Mouse (Mus musculus): ENCODE results near the gene Lrrk1. TPM values are rescaled to one million over a fixed set of nuclear protein-coding genes. Genes with fewer than 3 reads are reported as not detected.
"Not testable (repeated sequence)": the region's sequence is repeated elsewhere in the genome, so short reads cannot be mapped to it uniquely, and the experiment has no call there.

Gene Lrrk1
- polyA plus RNA-seq, 1 experiment from 2014 or later, result 3.7 TPM

DNA sequence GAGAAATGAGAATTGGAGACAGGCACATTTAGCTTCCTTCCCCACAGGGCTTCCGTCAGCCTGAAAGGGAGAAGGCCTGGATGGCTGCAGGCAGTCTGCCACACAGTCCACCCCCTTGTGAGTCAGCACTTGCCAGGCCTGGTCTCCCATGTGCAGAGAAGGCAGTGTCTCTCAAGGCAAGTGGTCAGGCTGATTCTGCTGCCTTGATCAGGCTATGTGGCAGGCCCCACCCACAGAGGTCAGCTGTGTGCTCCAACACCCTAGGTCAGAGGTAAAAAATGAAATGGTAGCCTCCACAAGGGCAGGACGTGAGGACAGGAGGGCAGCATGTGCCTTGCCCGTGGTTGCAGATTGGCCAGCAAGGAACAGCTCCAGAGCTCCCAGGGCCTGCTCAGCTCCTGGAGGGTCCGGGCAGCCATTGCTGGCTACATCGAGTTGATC is 188.7 kb downstream of the Lrrk1 start:
- Histone ChIP-seq H3K9me3 (no peaks in the 10 kb centered on the region), H3K4me2 (no peak overlapping the region), H3K9ac (no peak overlapping the region), H3K36me3 (replicated peaks) (no peaks in the 10 kb centered on the region), H3K4me3 (replicated peaks) (no peak overlapping the region), H3K27me3 (no peaks in the 10 kb centered on the region), H3K4me1 (peaks cover 10% of the 10 kb centered on the region), H3K27ac (0 out of 2 replicates have a peak overlapping the region, but pooled peaks have one; percentile 31)
- 76% methylated on average over 5 of the region's 5 CpGs for WGBS
- no peak for ATAC-seq (ENCODE audit: low FRiP score)

DNA sequence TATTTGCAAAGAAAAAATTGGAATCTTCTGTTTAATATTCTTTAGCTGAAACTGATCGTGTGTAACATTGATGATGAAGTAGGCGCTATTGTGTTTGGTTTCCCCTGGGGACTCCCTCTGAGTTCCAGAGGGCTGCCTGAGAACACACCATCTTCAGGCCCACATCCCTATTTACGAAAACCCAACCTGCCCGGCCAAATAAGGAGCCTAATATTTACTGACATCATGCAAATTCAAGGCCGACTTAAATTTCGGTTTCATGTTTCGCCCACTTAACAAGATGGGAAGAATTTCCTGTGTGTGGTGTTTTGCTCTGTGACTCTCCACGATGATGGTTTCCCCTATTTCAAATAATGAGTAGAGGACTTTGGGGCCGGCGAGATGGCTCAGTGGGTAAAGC is 189.7 kb downstream of the Lrrk1 start:
- H3K4me2 ChIP-seq, result no peak overlapping the region
- 90% methylated on average over 10 of the region's 10 CpGs for WGBS

DNA sequence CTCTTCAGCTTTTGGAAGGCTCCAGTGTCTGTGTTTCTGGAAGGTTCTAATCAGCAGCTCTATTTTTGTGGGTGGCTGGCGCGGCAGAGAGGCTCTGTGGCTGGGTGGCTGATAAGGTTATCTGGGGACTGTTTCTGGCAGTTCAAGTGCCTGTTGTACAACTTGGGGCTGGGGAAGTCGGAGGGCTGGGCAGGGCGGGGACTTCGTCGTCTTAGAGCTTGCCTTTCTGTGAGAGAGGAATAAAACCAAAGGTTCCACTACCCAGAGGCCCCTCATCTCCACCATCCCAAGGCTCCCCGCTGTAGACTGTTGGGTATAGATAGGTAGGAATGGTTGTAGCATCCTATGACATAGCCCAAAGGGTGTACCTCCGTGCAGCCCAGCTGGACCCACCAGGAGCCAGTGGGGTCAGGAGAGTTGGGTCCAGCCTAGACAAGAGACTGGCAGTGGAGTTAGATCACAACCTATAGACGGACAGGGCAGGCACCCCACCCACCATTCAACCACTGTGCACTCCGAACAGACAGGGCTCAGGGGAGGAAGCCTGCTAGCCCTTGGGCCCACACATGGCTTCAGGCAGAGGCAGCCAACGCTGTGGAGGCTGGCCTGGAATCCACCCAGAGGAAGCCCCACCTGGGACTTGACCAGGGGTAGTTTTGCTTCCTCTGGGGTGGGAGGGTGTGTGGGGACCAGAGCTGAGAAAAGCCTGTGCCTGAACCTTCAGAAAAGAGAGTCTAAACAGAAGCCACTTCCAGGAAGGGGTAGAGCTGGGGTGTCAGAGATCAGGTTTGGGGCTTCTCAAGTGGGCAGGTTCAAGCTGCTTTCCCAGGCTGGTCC is 191.3 kb downstream of the Lrrk1 start:
- Histone ChIP-seq H3K4me1 (peaks cover 10% of the 10 kb centered on the region), H3K27me3 (no peaks in the 10 kb centered on the region), H3K9ac (no peak overlapping the region), H3K4me3 (replicated peaks) (no peak overlapping the region), H3K9me3 (no peaks in the 10 kb centered on the region), H3K4me2 (no peak overlapping the region), H3K36me3 (replicated peaks) (no peaks in the 10 kb centered on the region), H3K27ac (no peak overlapping the region)
- WGBS, result 83% methylated on average over 11 of the region's 11 CpGs
- ATAC-seq (ENCODE audit: low FRiP score), result no peak

More for the DNA sequence above, 189.7 kb downstream of the Lrrk1 start:
- Histone ChIP-seq H3K4me1 (peaks cover 10% of the 10 kb centered on the region), H3K4me3 (replicated peaks) (no peak overlapping the region), H3K27me3 (no peaks in the 10 kb centered on the region), H3K9ac (no peak overlapping the region), H3K27ac (no peak overlapping the region), H3K9me3 (no peaks in the 10 kb centered on the region), H3K36me3 (replicated peaks) (no peaks in the 10 kb centered on the region)
- ATAC-seq (ENCODE audit: low FRiP score), result no peak

DNA sequence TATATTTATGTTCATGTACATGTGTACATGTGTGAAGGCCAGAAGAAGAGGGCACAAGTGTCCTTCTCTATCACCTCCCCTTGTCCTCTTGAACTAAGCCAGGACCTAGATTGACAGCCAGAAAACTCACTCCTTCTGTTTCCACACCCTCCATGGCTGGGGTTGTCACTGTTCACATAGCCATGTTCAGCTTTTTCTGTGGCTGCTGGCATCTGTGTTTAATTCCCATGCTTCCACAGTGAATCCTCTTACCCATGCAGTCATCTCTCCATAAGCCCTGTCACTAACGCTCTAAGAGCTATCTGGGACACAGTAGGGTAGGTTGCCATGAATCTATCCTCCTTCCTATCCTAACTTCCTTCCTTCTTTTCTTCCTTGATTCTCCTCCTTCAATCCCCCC is 192.3 kb downstream of the Lrrk1 start:
- Histone ChIP-seq H3K4me3 (replicated peaks) (no peak overlapping the region), H3K27me3 (no peaks in the 10 kb centered on the region), H3K36me3 (replicated peaks) (no peaks in the 10 kb centered on the region), H3K27ac (no peak overlapping the region), H3K9ac (no peak overlapping the region), H3K9me3 (no peaks in the 10 kb centered on the region), H3K4me1 (peaks cover 7% of the 10 kb centered on the region), H3K4me2 (no peak overlapping the region)
- WGBS, result 86% methylated on average over 1 of the region's 1 CpGs
- ATAC-seq (ENCODE audit: low FRiP score), result no peak

DNA sequence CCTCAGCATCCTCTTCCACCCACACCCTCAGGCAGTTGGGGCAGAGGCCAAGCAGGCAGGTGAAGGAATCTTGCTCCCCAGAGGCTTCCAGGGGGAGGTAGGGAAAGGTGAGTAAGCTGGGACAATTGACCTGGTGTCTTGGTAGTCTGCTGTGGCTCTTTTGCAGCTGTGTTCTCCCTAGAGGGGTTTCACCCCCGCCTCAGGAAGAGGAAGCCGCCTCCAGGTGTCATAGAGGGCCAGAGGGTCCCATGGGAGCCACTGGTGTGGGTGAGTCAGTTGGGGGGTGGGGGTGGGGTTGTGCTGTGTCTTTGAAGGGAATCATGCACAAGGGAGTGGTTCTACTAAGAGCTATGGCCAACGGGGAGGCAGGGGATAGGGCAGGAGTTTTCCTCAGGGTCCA is 193.6 kb downstream of the Lrrk1 start:
- Histone ChIP-seq H3K4me1 (peaks cover 6% of the 10 kb centered on the region; the same call in 1 of the 2 replicates), H3K4me2 (no peak overlapping the region), H3K27ac (no peak overlapping the region), H3K9ac (no peak overlapping the region), H3K9me3 (no peaks in the 10 kb centered on the region), H3K36me3 (replicated peaks) (no peaks in the 10 kb centered on the region), H3K27me3 (no peaks in the 10 kb centered on the region), H3K4me3 (replicated peaks) (no peak overlapping the region)
- WGBS, result 84% methylated on average over 3 of the region's 3 CpGs
- no peak for ATAC-seq (ENCODE audit: low FRiP score)

DNA sequence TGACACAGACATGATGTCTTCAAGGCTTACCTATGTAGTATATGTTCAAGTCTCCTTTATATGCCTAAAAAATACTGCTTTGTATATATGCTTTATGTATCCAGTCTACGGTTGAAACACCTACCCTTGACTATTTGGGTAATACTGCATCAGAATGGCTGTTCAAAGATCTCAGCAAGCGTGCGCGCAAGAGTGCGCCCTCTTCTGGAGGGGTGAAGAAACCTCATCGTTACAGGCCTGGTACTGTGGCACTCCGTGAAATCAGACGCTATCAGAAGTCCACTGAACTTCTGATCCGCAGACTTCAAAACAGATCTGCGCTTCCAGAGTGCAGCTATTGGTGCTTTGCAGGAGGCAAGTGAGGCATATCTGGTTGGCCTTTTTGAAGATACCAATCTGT is 197.8 kb downstream of the Lrrk1 start:
- H3K4me2 ChIP-seq; H3K36me3 ChIP-seq (replicated peaks): not testable (repeated sequence)

DNA sequence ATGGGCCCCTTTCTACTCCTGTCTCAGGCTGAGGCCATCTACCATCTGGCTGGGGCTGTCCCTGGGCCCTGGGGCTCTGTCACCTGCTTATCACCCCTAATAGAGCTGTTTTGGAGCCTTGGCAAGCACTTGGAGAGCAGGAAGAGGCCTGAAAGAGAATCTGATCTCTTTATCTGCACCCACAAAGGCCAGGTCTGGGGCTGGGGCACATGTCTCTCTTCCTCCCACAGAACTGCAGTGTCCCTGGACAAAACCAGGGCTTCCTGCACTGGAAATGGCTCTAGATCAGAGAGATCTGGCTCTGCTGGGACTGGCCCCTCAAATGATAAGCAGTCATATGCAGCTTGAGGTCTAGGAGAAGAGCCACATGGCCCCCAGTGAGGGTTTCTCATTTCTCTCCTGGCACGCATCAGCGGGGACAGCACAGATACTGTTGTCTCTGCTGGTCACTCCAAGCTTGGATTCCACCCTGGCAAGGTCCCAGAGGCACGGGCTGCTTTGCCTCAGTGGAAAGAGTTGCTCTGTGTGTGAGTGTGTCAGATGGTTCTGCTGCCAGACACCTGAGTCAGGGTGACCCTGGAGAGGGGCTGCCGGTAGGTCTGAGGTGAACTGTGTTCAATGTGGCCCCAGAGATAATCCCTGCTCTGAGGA is 200.4 kb downstream of the Lrrk1 start:
- Histone ChIP-seq H3K9ac (no peak overlapping the region), H3K27me3 (no peaks in the 10 kb centered on the region), H3K9me3 (no peaks in the 10 kb centered on the region), H3K4me1 (no peaks in the 10 kb centered on the region), H3K4me2 (no peak overlapping the region), H3K36me3 (replicated peaks) (no peaks in the 10 kb centered on the region), H3K4me3 (replicated peaks) (no peak overlapping the region), H3K27ac (no peak overlapping the region)
- WGBS, result 84% methylated on average over 4 of the region's 4 CpGs
- no peak for ATAC-seq (ENCODE audit: low FRiP score)

More for the DNA sequence above, 197.8 kb downstream of the Lrrk1 start:
- 86% methylated on average over 10 of the region's 10 CpGs for WGBS
- H3K4me3 ChIP-seq (replicated peaks); ATAC-seq (ENCODE audit: low FRiP score); H3K4me1 ChIP-seq; H3K27ac ChIP-seq; H3K9me3 ChIP-seq; H3K9ac ChIP-seq; H3K27me3 ChIP-seq: not testable (repeated sequence)

DNA sequence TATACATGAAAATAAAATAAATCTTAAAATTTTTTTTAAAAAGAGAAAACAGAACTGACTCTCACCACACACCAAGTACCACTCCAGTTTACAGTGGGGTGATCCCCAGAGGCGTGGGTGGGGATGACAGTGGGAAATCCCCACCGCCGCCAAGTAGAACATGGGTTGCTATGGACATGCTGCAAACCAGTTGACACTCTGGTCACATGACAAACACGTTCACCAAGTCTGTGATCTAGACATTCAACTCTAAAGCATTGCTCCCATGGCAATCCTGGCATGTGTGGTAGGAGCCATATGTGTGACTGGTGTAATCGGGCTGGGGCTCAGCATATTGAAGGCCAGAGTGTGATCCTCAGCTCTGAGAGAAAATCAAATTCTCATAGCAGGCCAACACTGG is 202.8 kb downstream of the Lrrk1 start:
- 90% methylated on average over 5 of the region's 5 CpGs for WGBS
- Histone ChIP-seq H3K4me1 (no peaks in the 10 kb centered on the region), H3K36me3 (replicated peaks) (no peaks in the 10 kb centered on the region), H3K27me3 (no peaks in the 10 kb centered on the region), H3K4me3 (replicated peaks) (no peak overlapping the region), H3K4me2 (no peak overlapping the region), H3K9ac (no peak overlapping the region), H3K9me3 (no peaks in the 10 kb centered on the region), H3K27ac (no peak overlapping the region)
- ATAC-seq (ENCODE audit: low FRiP score), result no peak

DNA sequence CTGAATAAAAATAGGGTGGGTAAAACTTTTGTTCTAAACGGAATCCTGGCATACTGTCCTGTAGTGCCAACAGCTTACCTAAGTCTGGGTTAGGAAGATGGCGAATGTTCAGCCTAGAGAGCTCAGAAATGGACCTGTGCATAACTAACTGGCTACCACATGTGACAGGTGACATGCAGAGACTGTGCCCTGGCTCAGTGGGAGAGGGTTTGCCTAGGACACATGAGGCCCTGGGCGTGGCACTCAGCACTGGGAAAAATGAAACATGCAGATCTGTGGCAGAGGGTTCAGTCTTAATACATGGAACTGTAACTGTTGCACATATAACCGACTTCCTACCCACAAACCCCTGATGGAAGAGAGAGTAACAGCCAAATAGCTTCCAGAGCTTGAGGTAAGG is 204.1 kb downstream of the Lrrk1 start:
- Histone ChIP-seq H3K9ac (no peak overlapping the region), H3K4me3 (replicated peaks) (no peak overlapping the region), H3K27ac (no peak overlapping the region), H3K4me2 (no peak overlapping the region), H3K4me1 (no peaks in the 10 kb centered on the region), H3K9me3 (no peaks in the 10 kb centered on the region), H3K36me3 (replicated peaks) (no peaks in the 10 kb centered on the region), H3K27me3 (no peaks in the 10 kb centered on the region)
- ATAC-seq (ENCODE audit: low FRiP score), result no peak
- WGBS, result 83% methylated on average over 4 of the region's 4 CpGs

DNA sequence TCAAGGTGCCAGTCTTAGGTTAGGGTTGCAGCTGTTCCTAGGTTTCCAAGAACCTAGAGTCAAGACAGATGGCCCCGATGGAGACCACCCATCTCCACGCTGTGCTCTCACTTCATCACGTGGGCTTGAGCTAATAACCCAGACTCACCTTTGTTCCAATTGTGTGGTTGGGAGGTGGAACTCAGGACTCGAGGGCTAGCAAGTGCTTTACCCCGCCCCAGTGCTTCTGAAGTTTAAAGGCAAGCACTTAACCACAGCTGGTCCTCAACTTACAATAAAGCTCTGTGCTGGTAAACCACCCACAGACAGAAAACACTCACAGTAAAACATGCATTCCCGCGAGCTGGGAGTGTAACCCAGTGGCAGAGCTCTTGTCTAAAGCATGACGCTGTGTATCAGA is 204.7 kb downstream of the Lrrk1 start:
- 65% methylated on average over 8 of the region's 8 CpGs for WGBS
- Histone ChIP-seq H3K4me3 (replicated peaks) (no peak overlapping the region), H3K4me2 (no peak overlapping the region), H3K4me1 (no peaks in the 10 kb centered on the region), H3K27me3 (no peaks in the 10 kb centered on the region), H3K27ac (no peak overlapping the region), H3K9ac (no peak overlapping the region), H3K36me3 (replicated peaks) (no peaks in the 10 kb centered on the region), H3K9me3 (no peaks in the 10 kb centered on the region)
- ATAC-seq (ENCODE audit: low FRiP score), result no peak

DNA sequence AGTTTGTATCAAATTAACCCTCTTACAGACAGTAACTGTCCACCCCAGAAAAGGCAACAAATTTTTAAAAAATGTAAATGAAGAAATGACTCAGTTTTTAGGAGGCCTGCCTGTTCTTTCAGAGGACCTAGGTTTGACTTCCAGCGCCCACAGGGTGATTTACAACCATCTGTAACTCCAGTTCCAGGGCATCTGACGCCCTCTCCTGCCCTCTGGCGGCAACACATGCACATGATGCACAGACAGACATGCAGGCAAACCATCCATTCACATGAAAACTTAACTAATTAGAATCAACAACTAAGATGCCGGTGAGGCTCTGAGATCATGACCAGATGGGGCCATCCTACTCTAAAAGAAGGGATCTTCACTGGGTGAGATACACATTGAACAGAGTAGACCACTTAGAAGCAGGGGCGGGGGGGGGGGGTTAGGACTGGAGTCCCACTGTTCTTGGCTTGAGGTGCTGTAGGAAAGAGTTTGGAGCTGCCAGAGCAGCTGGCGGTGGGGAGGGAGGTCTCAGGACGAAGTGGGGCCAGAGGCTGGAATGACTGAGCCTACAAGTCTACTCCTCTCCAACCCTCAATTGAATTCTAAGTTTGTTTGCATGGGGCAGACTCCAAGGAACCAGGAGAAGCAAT is 206.0 kb downstream of the Lrrk1 start:
- H3K27me3 ChIP-seq, result no peaks in the 10 kb centered on the region
- H3K36me3 ChIP-seq (replicated peaks), result no peaks in the 10 kb centered on the region
- no peak overlapping the region for H3K4me3 ChIP-seq (replicated peaks)
- no peak overlapping the region for H3K9ac ChIP-seq
- no peaks in the 10 kb centered on the region for H3K4me1 ChIP-seq
- H3K4me2 ChIP-seq, result no peak overlapping the region
- 82% methylated on average over 7 of the region's 7 CpGs for WGBS
- H3K27ac ChIP-seq, result no peak overlapping the region
- H3K9me3 ChIP-seq, result no peaks in the 10 kb centered on the region
- no peak for ATAC-seq (ENCODE audit: low FRiP score)

DNA sequence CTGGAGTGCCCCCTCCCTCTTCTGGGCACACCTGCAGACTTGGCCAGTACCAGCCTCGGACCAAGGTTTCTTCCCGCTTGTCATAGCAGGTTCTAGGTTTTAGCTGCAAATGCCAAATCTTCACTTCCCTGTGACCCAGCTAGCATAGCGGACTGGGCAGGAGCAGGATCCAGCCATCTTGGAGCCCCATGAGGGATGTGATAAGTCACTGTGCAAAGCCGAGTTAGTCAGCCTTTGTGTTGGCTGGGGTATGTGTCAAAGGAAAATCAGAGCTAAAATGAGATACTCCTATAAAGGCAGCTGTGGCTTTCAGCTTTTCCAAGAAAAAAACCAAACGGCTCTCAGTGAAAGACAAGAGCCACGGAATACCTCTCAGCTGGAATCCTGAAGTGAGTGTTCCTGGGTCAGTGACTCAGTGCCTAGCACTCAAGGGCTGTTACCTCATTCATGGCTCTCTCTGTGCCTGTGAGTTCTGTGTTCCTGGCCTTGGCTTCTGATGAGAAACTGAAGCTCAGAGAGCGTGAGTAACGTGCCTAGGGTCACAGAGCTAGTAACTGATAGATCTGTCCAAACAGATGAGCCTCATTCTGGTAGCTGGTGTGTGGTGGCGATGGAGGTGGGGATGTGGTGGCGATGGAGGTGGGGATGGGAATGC is 207.3 kb downstream of the Lrrk1 start:
- Histone ChIP-seq H3K27ac (no peak overlapping the region), H3K27me3 (no peaks in the 10 kb centered on the region), H3K36me3 (replicated peaks) (peaks cover 2% of the 10 kb centered on the region; the same call in 1 of the 2 replicates), H3K4me2 (no peak overlapping the region), H3K9ac (no peak overlapping the region), H3K4me3 (replicated peaks) (no peak overlapping the region), H3K9me3 (no peaks in the 10 kb centered on the region), H3K4me1 (no peaks in the 10 kb centered on the region)
- WGBS, result 85% methylated on average over 10 of the region's 10 CpGs
- no peak for ATAC-seq (ENCODE audit: low FRiP score)

Measured in forebrain, embryonic 12.5 days (tissue).